Mouse (Mus musculus) neural tube, embryonic 11.5 days (tissue): ENCODE results near the gene Dcaf15. TPM values are rescaled to one million over a fixed set of nuclear protein-coding genes. Genes with fewer than 3 reads are reported as not detected.

Source experiments
- ATAC-seq: fragments of 200-750 bp; cut with Nextera tagmentation; 2 replicates; pipeline ENCODE4 v1.8.0; 2017; ENCODE audit warnings: moderate number of reproducible peaks, mild to moderate bottlenecking, moderate TSS enrichment, moderate library complexity; ENCODE audit not compliant: insufficient read depth, low FRiP score, low TSS enrichment
- DNase-seq: peaks from one replicate; pipeline ENCODE4 v3.0.0-alpha.2; 2015; ENCODE audit warnings: low spot score
- H3K27ac ChIP-seq: fragments of 300-500 bp; sonication (generic); 2 replicates; pipeline ENCODE4 v1.5.1; 2014; ENCODE audit warnings: low read depth, mild to moderate bottlenecking, low read length
- H3K27me3 ChIP-seq: fragments of 300-500 bp; sonication (generic); 2 replicates; pipeline ENCODE4 v1.6.1; 2014; ENCODE audit warnings: mild to moderate bottlenecking, low read length, mixed read lengths; ENCODE audit not compliant: control insufficient read depth, insufficient read depth
- H3K36me3 ChIP-seq: fragments of 300-500 bp; sonication (generic); 2 replicates; pipeline ENCODE4 v1.6.1; 2014; ENCODE audit warnings: mild to moderate bottlenecking, low read length, moderate library complexity, mixed read lengths; ENCODE audit not compliant: control insufficient read depth, insufficient read depth
- H3K4me1 ChIP-seq: fragments of 300-500 bp; sonication (generic); 2 replicates; pipeline ENCODE4 v1.6.1; 2014; ENCODE audit warnings: low read length, mixed read lengths; ENCODE audit not compliant: control insufficient read depth, insufficient read depth
- H3K4me2 ChIP-seq: fragments of 300-500 bp; sonication (generic); 2 replicates; pipeline ENCODE4 v1.6.1; 2014; ENCODE audit warnings: low read depth, mild to moderate bottlenecking, moderate library complexity
- H3K4me3 ChIP-seq: fragments of 300-500 bp; sonication (generic); 2 replicates; pipeline ENCODE4 v1.5.1; 2014; ENCODE audit warnings: low read depth, low read length
- H3K9ac ChIP-seq: fragments of 300-500 bp; sonication (generic); 2 replicates; pipeline ENCODE4 v1.6.1; 2014; ENCODE audit warnings: mild to moderate bottlenecking, low read length
- H3K9me3 ChIP-seq: fragments of 300-500 bp; sonication (generic); 2 replicates; pipeline ENCODE4 v1.6.1; 2016; ENCODE audit warnings: low read length; ENCODE audit not compliant: control insufficient read depth
- WGBS: fragments of 180-500 bp; shearing (Covaris S2); extraction: QIAGEN DNeasy Blood & Tissue Kit; methylation state at CpG from one replicate; pipeline ENCODE4 v1.1.7; 2014; 5-methylcytosine and 5-hydroxymethylcytosine counted together
- polyA plus RNA-seq: library from polyadenylated mRNA; unstranded; fragments of >200 nt; fragmentation: Nextera tagmentation; extraction: Ambion mirVana; gene quantifications from 2 replicates; pipeline ENCODE4 v1.2.1, GENCODE M21; 2014

The Dcaf15 gene
- polyA plus RNA-seq, 1 experiment from 2014 or later, result 17.0 TPM

DNA sequence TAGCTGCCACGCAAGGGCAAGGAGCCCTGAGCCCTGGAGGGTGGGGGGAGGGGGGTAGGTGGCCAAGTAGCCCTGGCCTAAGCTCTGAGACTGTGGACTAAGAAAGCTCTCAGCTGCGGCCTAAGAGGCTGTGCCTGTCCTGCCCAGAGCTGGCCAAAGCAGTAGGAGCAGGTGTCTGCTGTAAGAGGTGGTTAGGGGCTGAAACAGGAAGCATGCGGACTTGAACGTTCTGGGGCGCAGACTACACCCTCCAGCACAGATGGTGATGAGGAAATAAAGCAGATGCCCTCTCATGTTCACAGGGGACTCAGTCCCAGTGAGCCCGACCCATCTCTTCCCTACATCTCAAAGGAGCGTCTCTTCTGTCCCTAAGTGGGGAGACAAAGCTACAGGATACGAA lies 27.7 kb upstream of the Dcaf15 start:
- H3K36me3 ChIP-seq, result peaks cover 21% of the 10 kb centered on the region
- no peak overlapping the region for H3K27ac ChIP-seq

DNA sequence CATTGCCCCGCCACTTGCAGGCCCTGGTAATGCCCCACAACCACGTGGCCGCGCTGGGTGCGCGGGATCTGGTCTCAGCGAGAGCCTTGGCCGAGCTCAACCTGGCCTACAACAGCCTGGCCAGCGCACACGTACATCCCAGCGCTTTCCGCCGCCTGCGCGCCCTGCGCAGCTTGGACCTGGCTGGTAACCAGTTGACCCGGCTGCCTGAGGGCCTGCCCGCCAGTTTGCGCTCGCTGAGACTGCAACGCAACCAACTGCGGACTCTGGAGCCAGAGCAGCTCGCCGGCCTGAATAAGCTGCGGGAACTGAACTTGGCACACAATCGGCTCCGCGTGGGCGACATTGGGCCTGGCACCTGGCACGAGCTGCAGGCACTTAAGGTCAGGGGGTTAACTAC lies 26.2 kb upstream of the Dcaf15 start:
- Histone ChIP-seq H3K27ac (no peak overlapping the region), H3K9me3 (no peaks in the 10 kb centered on the region), H3K27me3 (no peaks in the 10 kb centered on the region), H3K4me1 (no peaks in the 10 kb centered on the region), H3K4me3 (no peak overlapping the region), H3K36me3 (peaks cover 15% of the 10 kb centered on the region), H3K9ac (no peak overlapping the region), H3K4me2 (no peak overlapping the region; the same call in 1 of the 2 replicates)
- DNase-seq (no peak), ATAC-seq (no peak)
- WGBS, result 40% methylated on average over 30 of the region's 30 CpGs

More for the DNA sequence above, 27.7 kb upstream of the Dcaf15 start:
- no peak overlapping the region for H3K9ac ChIP-seq
- DNase-seq (no peak), ATAC-seq (no peak)
- no peaks in the 10 kb centered on the region for H3K9me3 ChIP-seq
- H3K4me3 ChIP-seq, result no peak overlapping the region
- H3K4me1 ChIP-seq, result no peaks in the 10 kb centered on the region
- no peak overlapping the region for H3K4me2 ChIP-seq
- 90% methylated on average over 8 of the region's 8 CpGs for WGBS
- no peaks in the 10 kb centered on the region for H3K27me3 ChIP-seq

DNA sequence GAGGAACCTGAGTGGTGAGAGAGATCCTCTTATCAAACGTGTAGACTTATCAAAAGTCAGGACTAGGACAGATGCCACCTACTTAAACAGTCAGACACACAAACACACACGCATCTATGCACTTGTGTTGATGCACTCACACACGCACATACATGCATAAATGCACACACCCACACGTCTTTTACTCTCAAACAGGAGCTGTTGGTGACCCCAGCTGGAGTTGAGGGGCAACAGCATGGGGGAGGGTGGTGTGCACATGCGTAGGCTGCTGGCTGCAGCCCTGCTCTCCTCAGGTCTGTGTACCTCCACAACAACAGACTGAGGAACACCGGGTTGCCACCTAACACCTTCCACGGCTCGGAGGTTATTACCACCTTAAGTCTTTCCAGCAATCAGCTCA lies 23.7 kb upstream of the Dcaf15 start:
- H3K27ac ChIP-seq, result no peak overlapping the region
- peaks cover 4% of the 10 kb centered on the region for H3K36me3 ChIP-seq
- H3K27me3 ChIP-seq, result no peaks in the 10 kb centered on the region
- H3K4me1 ChIP-seq, result no peaks in the 10 kb centered on the region
- H3K9me3 ChIP-seq, result no peaks in the 10 kb centered on the region
- ATAC-seq (no peak), DNase-seq (no peak)
- H3K4me3 ChIP-seq, result no peak overlapping the region
- WGBS, result 80% methylated on average over 8 of the region's 8 CpGs
- no peak overlapping the region for H3K4me2 ChIP-seq
- H3K9ac ChIP-seq, result no peak overlapping the region

DNA sequence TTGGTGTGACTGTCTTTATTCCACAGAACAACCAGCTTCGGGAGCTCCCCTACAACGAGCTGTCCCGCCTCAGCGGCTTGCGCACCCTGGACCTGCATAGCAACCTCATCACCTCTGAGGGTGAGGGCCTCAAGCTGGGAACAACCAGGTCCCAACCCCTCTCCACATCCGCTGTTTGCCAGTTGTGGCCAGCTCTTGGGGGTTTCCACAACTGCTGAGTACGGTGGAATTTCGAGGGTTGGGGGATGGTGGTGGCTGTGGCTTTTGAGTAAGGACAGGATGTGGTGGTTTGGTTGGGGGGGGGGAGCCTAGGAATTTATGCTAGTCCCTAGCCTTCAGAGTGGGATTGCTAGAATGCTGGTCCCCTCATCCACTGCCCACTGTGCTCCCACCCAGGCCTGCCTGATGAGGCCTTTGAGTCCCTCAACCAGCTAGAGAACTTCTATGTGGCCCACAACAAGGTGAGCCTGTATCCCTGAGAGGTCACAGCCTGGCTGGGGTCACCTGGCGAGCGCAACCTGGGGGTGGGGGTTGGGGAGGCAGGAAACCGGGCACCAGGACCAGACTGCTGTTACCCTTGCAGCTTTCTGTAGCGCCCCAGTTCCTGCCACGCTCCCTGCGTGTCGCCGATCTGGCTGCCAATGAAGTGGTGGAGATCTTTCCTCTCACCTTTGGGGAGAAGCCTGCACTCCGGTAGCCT lies 22.8 kb upstream of the Dcaf15 start:
- Histone ChIP-seq H3K4me2 (no peak overlapping the region), H3K9me3 (no peaks in the 10 kb centered on the region), H3K27ac (no peak overlapping the region), H3K4me1 (no peaks in the 10 kb centered on the region), H3K9ac (no peak overlapping the region), H3K4me3 (no peak overlapping the region), H3K27me3 (no peaks in the 10 kb centered on the region), H3K36me3 (no peaks in the 10 kb centered on the region)
- ATAC-seq (no peak), DNase-seq (no peak)
- 68% methylated on average over 17 of the region's 17 CpGs for WGBS

GRCm38 (mm10) chr8:84126742-84127141 lies 22.2 kb upstream of the Dcaf15 start:
- no peaks in the 10 kb centered on the region for H3K9me3 ChIP-seq
- H3K27ac ChIP-seq, result no peak overlapping the region
- 72% methylated on average over 2 of the region's 2 CpGs for WGBS
- H3K4me1 ChIP-seq, result no peaks in the 10 kb centered on the region
- ATAC-seq (no peak), DNase-seq (no peak)
- no peaks in the 10 kb centered on the region for H3K27me3 ChIP-seq
- no peak overlapping the region for H3K9ac ChIP-seq
- H3K4me3 ChIP-seq, result no peak overlapping the region
- H3K4me2 ChIP-seq, result no peak overlapping the region
- no peaks in the 10 kb centered on the region for H3K36me3 ChIP-seq

DNA sequence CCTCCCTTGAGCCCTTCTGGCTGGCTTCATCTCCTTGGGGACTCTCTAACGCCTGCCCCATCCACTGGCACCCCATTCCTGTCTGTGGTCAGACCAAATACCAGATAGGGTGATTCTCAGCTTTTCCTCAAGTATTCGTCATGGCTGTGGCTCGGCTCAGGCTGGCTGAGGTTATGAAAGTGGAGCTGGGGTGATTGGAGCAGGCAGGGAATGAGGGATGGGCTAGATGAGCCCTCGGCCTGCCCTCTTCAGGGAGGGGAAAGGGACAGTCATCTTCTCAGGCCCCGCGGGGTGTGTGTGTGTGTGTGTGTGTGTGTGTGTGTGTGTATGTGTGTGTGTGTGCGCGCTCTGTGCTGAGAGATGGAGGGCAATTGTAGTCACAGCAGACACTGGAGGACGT lies 21.1 kb upstream of the Dcaf15 start, which contains the start of gene Podnl1:
Podnl1 (plus strand) TSS at position 334 of the 400 bp plus-strand sequence.
- no peak for DNase-seq
- H3K9me3 ChIP-seq, result no peaks in the 10 kb centered on the region
- H3K36me3 ChIP-seq, result no peaks in the 10 kb centered on the region
- no peak within 1 kb of the TSS for H3K9ac ChIP-seq
- H3K4me1 ChIP-seq, result no peaks in the 10 kb centered on the region
- WGBS, result 74% methylated on average over 8 of the region's 9 CpGs
- no peak for ATAC-seq
- H3K4me3 ChIP-seq, result no peak within 1 kb of the TSS
- no peak within 1 kb of the TSS for H3K27ac ChIP-seq
- no peak within 1 kb of the TSS for H3K4me2 ChIP-seq
- no peaks in the 10 kb centered on the region for H3K27me3 ChIP-seq

- H3K9ac ChIP-seq, result no peak overlapping the region
- ATAC-seq (no peak), DNase-seq (no peak)
- no peaks in the 10 kb centered on the region for H3K36me3 ChIP-seq
- no peaks in the 10 kb centered on the region for H3K9me3 ChIP-seq
- no peaks in the 10 kb centered on the region for H3K27me3 ChIP-seq
- H3K4me2 ChIP-seq, result no peak overlapping the region
- 81% methylated on average over 3 of the region's 3 CpGs for WGBS
- H3K4me3 ChIP-seq, result no peak overlapping the region
- H3K27ac ChIP-seq, result no peak overlapping the region
- H3K4me1 ChIP-seq, result no peaks in the 10 kb centered on the region
Observed at GRCm38 (mm10) chr8:84122151-84122550, 17.6 kb upstream of the Dcaf15 start.

- H3K4me2 ChIP-seq, result no peak overlapping the region
Observed at GRCm38 (mm10) chr8:84115646-84116045, 11.1 kb upstream of the Dcaf15 start.

GRCm38 (mm10) chr8:84106216-84107040 lies 1.9 kb upstream of the Dcaf15 start:
- ATAC-seq, result no peak
- Histone ChIP-seq H3K9ac (no peak overlapping the region), H3K9me3 (no peaks in the 10 kb centered on the region), H3K4me2 (no peak overlapping the region), H3K27ac (no peak overlapping the region), H3K4me3 (no peak overlapping the region), H3K4me1 (peaks cover 12% of the 10 kb centered on the region), H3K27me3 (no peaks in the 10 kb centered on the region), H3K36me3 (peaks cover 4% of the 10 kb centered on the region)
- 91% methylated on average over 6 of the region's 6 CpGs for WGBS
- DNase-seq, result no peak

More at GRCm38 (mm10) chr8:84115646-84116045, 11.1 kb upstream of the Dcaf15 start:
- Histone ChIP-seq H3K9ac (no peak overlapping the region), H3K9me3 (no peaks in the 10 kb centered on the region), H3K27ac (no peak overlapping the region), H3K36me3 (no peaks in the 10 kb centered on the region), H3K4me1 (no peaks in the 10 kb centered on the region), H3K27me3 (no peaks in the 10 kb centered on the region), H3K4me3 (no peak overlapping the region)
- WGBS, result 88% methylated on average over 6 of the region's 6 CpGs
- no peak for DNase-seq
- ATAC-seq, result no peak
